ENCODE assay signal across 21 mouse cellular contexts in genomic region chr5:65126137-65126536, GRCm38 (mm10). TPM values are rescaled to one million over a fixed set of nuclear protein-coding genes. Genes with fewer than 3 reads are reported as not detected.
DNase-seq lines count a peak whose midpoint lies in the region; ATAC-seq and TF ChIP-seq lines count a peak whose summit lies in the region.
"Had no signal": no experiment of that assay in that cellular context is flagged by ENCODE, and none has a peak within 500 bp of the region (broad histone marks: within the 10 kb centered on the region; RNA-seq: fewer than 3 reads in every experiment).

No protein-coding gene starts in this region.

- 91% methylated on average over 1 of the region's 1 CpGs for WGBS in kidney, postnatal 0 days
- 98% methylated on average over 1 of the region's 1 CpGs for WGBS in kidney, adult 2 months
- 100% methylated on average over 1 of the region's 1 CpGs for WGBS in midbrain, postnatal 0 days
- WGBS in midbrain, embryonic 10.5 days = 88% methylated on average over 1 of the region's 1 CpGs
- WGBS in liver, embryonic 11.5 days = 88% methylated on average over 1 of the region's 1 CpGs

- TF ChIP-seq CTCF in kidney, postnatal 0 days (IDR thresholded peaks at IDR 0.05; ENCODE audit: low read depth) = peak; percentile 26
- no peak for TF ChIP-seq CTCF in kidney, adult 2 months (conservative IDR thresholded peaks at IDR 0.05; ENCODE audit: insufficient read depth, insufficient read length, low read depth, low read length)
- TF ChIP-seq CTCF in midbrain, postnatal 0 days (IDR thresholded peaks at IDR 0.05) = peak; percentile 25

- no peak overlapping the region for H3K9ac ChIP-seq in kidney, postnatal 0 days (ENCODE audit: low read depth, low read length)
- H3K9ac ChIP-seq in midbrain, postnatal 0 days (replicated peaks; ENCODE audit: low read length, poor library complexity, severe bottlenecking) = no peak overlapping the region
- H3K9ac ChIP-seq in liver, embryonic 11.5 days (ENCODE audit: low read depth, low read length) = no peak overlapping the region
- H3K9ac ChIP-seq: embryonic facial prominence, embryonic 12.5 days; forebrain, embryonic 15.5 days; heart, embryonic 15.5 days; hindbrain, embryonic 13.5 days had no signal

- no peak for TF ChIP-seq POLR2A in kidney, adult 2 months (IDR thresholded peaks at IDR 0.05; ENCODE audit: low read depth, low read length)

- H3K4me3 ChIP-seq in kidney, postnatal 0 days (replicated peaks; ENCODE audit: low read depth, low read length) = no peak overlapping the region
- no peak overlapping the region for H3K4me3 ChIP-seq in kidney, adult 2 months (ENCODE audit: insufficient read depth, low read depth, low read length)
- H3K4me3 ChIP-seq in midbrain, postnatal 0 days (ENCODE audit: low read depth, low read length) = no peak overlapping the region
- H3K4me3 ChIP-seq in midbrain, embryonic 10.5 days = no peak overlapping the region
- no peak overlapping the region for H3K4me3 ChIP-seq in liver, embryonic 11.5 days (ENCODE audit: low read depth, low read length)
- H3K4me3 ChIP-seq: embryonic facial prominence, embryonic 12.5 days; forebrain, embryonic 15.5 days; heart, embryonic 15.5 days; hindbrain, embryonic 13.5 days had no signal

- no peak overlapping the region for H3K27ac ChIP-seq in kidney, postnatal 0 days
- no peak overlapping the region for H3K27ac ChIP-seq in kidney, adult 2 months (ENCODE audit: insufficient read depth, low read depth, low read length)
- H3K27ac ChIP-seq in midbrain, postnatal 0 days (ENCODE audit: low read depth, low read length) = no peak overlapping the region
- H3K27ac ChIP-seq in midbrain, embryonic 10.5 days (replicated peaks) = no peak overlapping the region
- H3K27ac ChIP-seq in liver, embryonic 11.5 days (ENCODE audit: low read depth, low read length) = no peak overlapping the region
- H3K27ac ChIP-seq: embryonic facial prominence, embryonic 12.5 days; forebrain, embryonic 15.5 days; heart, embryonic 15.5 days; hindbrain, embryonic 13.5 days had no signal

- no peaks in the 10 kb centered on the region for H3K4me1 ChIP-seq in kidney, postnatal 0 days (replicated peaks; ENCODE audit: insufficient read depth, low read length)
- peaks cover 9% of the 10 kb centered on the region; the same call in 1 of the 2 replicates for H3K4me1 ChIP-seq in kidney, adult 2 months (ENCODE audit: control insufficient read depth, insufficient read depth, low read length)
- H3K4me1 ChIP-seq in midbrain, postnatal 0 days (ENCODE audit: insufficient read depth, low read length) = no peaks in the 10 kb centered on the region
- H3K4me1 ChIP-seq in midbrain, embryonic 10.5 days = peaks cover 15% of the 10 kb centered on the region
- no peaks in the 10 kb centered on the region for H3K4me1 ChIP-seq in liver, embryonic 11.5 days (replicated peaks; ENCODE audit: control insufficient read depth, insufficient read depth, low read length)
- H3K4me1 ChIP-seq: embryonic facial prominence, embryonic 12.5 days had no signal

- H3K4me2 ChIP-seq in kidney, postnatal 0 days (ENCODE audit: low read length) = no peak overlapping the region
- H3K4me2 ChIP-seq in midbrain, postnatal 0 days (ENCODE audit: low read depth, low read length, poor library complexity, severe bottlenecking) = no peak overlapping the region
- no peak overlapping the region for H3K4me2 ChIP-seq in liver, embryonic 11.5 days
- H3K4me2 ChIP-seq: embryonic facial prominence, embryonic 12.5 days; forebrain, embryonic 15.5 days; heart, embryonic 11.5 days; heart, embryonic 15.5 days; hindbrain, embryonic 13.5 days had no signal

- DNase-seq in heart, adult 11 months = peak; percentile 58
- DNase-seq in heart, adult 9 months (ENCODE audit: low spot score in 2 of 2) = no peak
- no peak for DNase-seq in kidney, postnatal 0 days (ENCODE audit: low spot score)
- no peak for DNase-seq in kidney, adult 2 months
- DNase-seq in midbrain, postnatal 0 days (ENCODE audit: low spot score) = no peak
- DNase-seq in midbrain, embryonic 10.5 days (ENCODE audit: low spot score) = no peak
- no peak for DNase-seq in testis, postnatal 14 days (ENCODE audit: low spot score)
- DNase-seq in liver, embryonic 11.5 days (ENCODE audit: low spot score) = no peak
- DNase-seq: adrenal gland, adult 8-10 months; adrenal gland, postnatal 36 days; cerebellum, adult 11 months; cerebellum, adult 8-10 months; cerebellum, postnatal 25 days; gastrocnemius, postnatal 14 days; heart, postnatal 14 days had no signal

- no peak for ATAC-seq in kidney, postnatal 0 days (replicated peaks; ENCODE audit: low FRiP score, low read depth)
- ATAC-seq in midbrain, postnatal 0 days (ENCODE audit: low FRiP score) = no peak
- ATAC-seq in liver, embryonic 11.5 days (replicated peaks; ENCODE audit: low FRiP score) = no peak
- ATAC-seq: forebrain, embryonic 15.5 days had no signal

- H3K9me3 ChIP-seq in kidney, postnatal 0 days (replicated peaks; ENCODE audit: low read length) = no peaks in the 10 kb centered on the region
- H3K9me3 ChIP-seq in midbrain, postnatal 0 days (ENCODE audit: low read length) = no peaks in the 10 kb centered on the region
- H3K9me3 ChIP-seq in midbrain, embryonic 10.5 days (replicated peaks) = no peaks in the 10 kb centered on the region
- no peaks in the 10 kb centered on the region for H3K9me3 ChIP-seq in liver, embryonic 11.5 days (ENCODE audit: control insufficient read depth, low read length)
- H3K9me3 ChIP-seq: embryonic facial prominence, embryonic 12.5 days; forebrain, embryonic 15.5 days; heart, embryonic 15.5 days; hindbrain, embryonic 13.5 days had no signal

- no peaks in the 10 kb centered on the region for H3K27me3 ChIP-seq in kidney, postnatal 0 days (ENCODE audit: insufficient read depth, low read length)
- no peaks in the 10 kb centered on the region for H3K27me3 ChIP-seq in kidney, adult 2 months (replicated peaks; ENCODE audit: control insufficient read depth, insufficient read depth, low read length)
- no peaks in the 10 kb centered on the region for H3K27me3 ChIP-seq in midbrain, postnatal 0 days (ENCODE audit: insufficient read depth, low read length)
- no peaks in the 10 kb centered on the region for H3K27me3 ChIP-seq in midbrain, embryonic 10.5 days (ENCODE audit: low read depth, poor library complexity, severe bottlenecking)
- no peaks in the 10 kb centered on the region for H3K27me3 ChIP-seq in liver, embryonic 11.5 days (replicated peaks; ENCODE audit: control insufficient read depth, insufficient read depth, low read length)
- H3K27me3 ChIP-seq: embryonic facial prominence, embryonic 12.5 days; forebrain, embryonic 15.5 days; heart, embryonic 15.5 days; hindbrain, embryonic 13.5 days had no signal

- no peaks in the 10 kb centered on the region for H3K36me3 ChIP-seq in kidney, postnatal 0 days (ENCODE audit: insufficient read depth, low read length)
- no peaks in the 10 kb centered on the region for H3K36me3 ChIP-seq in kidney, adult 2 months (ENCODE audit: control insufficient read depth, insufficient read depth, low read length)
- no peaks in the 10 kb centered on the region for H3K36me3 ChIP-seq in midbrain, postnatal 0 days (ENCODE audit: insufficient read depth, low read length)
- H3K36me3 ChIP-seq in midbrain, embryonic 10.5 days = no peaks in the 10 kb centered on the region
- no peaks in the 10 kb centered on the region for H3K36me3 ChIP-seq in liver, embryonic 11.5 days (ENCODE audit: control insufficient read depth, insufficient read depth, low read length)
- H3K36me3 ChIP-seq: embryonic facial prominence, embryonic 12.5 days; forebrain, embryonic 15.5 days; heart, embryonic 15.5 days; hindbrain, embryonic 13.5 days had no signal

RNA-seq across cellular contexts. Expression of gene Klhl5, which starts 18.8 kb away (rescaled TPM):
- polyA plus RNA-seq in kidney, postnatal 0 days (2015; fragmentation: Nextera tagmentation; extraction: Ambion mirVana) = 26.5 and 27.5 TPM in 2 replicates
- polyA plus RNA-seq in kidney, adult 2 months (2012; rRNA removed) = 24.8 and 25.2 TPM in 2 replicates
- 62.1 and 64.4 TPM in 2 replicates for total RNA-seq in midbrain, postnatal 0 days (2014; rRNA removed)
- polyA plus RNA-seq in midbrain, postnatal 0 days (2015; fragmentation: Nextera tagmentation; extraction: Ambion mirVana) = 56.6 and 61.2 TPM in 2 replicates
- 14.5 and 17.1 TPM in 2 replicates for polyA plus RNA-seq in midbrain, embryonic 10.5 days (2016; fragmentation: Nextera tagmentation; extraction: Ambion mirVana)
- 10.0 and 10.7 TPM in 2 replicates for polyA plus RNA-seq in liver, embryonic 11.5 days (2014; fragmentation: Nextera tagmentation; extraction: Ambion mirVana)

RNA-seq across cellular contexts. Expression of gene Tmem156, which starts 34.2 kb away (rescaled TPM):
- polyA plus RNA-seq in kidney, postnatal 0 days (2015; fragmentation: Nextera tagmentation; extraction: Ambion mirVana) = 0.18 and 0.19 TPM in 2 replicates
- polyA plus RNA-seq in kidney, adult 2 months (2012; rRNA removed) = 0.11 and 0.19 TPM in 2 replicates
- total RNA-seq in midbrain, postnatal 0 days (2014; rRNA removed) = not detected in 2 replicates
- 0.11 and 0.23 TPM in 2 replicates for polyA plus RNA-seq in midbrain, postnatal 0 days (2015; fragmentation: Nextera tagmentation; extraction: Ambion mirVana)
- 0.15 TPM in 1 of 2 replicates, not detected in the other for polyA plus RNA-seq in midbrain, embryonic 10.5 days (2016; fragmentation: Nextera tagmentation; extraction: Ambion mirVana)
- polyA plus RNA-seq in liver, embryonic 11.5 days (2014; fragmentation: Nextera tagmentation; extraction: Ambion mirVana) = 0.42 and 0.55 TPM in 2 replicates
- total RNA-seq: adrenal gland, postnatal 36 days; gastrocnemius, postnatal 14 days had no signal
- polyA plus RNA-seq: embryonic facial prominence, embryonic 12.5 days; forebrain, embryonic 11.5 days; heart, embryonic 11.5 days; heart, embryonic 15.5 days; hindbrain, embryonic 13.5 days had no signal
